Mouse (Mus musculus): Measurements from ENCODE around the gene Drg1.
"Not testable (repeated sequence)": the region's sequence is repeated elsewhere in the genome, so short reads cannot be mapped to it uniquely, and the experiment has no call there.

DNA sequence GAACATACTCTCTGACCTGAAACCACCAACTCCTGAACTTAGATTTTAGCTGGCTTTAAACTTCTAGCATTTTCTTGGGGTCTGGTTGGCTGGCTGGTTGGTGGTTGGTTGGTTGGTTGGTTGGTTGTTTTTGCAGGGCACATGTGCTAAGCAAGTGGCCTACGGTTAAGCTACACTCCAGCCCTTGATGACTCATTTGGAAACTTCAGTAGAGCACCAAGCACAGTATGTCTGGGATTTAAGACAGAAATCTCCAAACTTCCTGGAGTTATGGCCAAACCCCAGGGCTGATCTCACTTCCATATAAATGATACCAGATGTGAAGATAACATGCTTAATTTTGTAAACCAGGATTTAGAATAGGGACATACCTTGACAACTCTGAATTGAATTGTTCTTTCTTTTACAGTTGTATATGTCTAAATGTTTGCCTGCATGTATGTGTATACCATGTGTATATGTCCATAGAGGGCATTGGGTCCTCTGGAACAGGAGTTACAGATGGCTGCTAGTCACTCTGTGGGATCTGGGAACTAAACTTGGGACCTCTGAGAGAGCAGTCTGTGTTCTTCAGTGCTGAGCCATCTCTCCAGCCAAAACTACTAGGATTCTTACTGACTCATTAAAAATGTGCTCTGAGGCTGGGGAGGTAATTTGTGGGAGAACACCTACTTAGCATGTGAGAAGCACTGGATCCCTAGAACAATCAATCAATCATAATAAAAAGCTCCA lies 112.4 kb downstream of the Drg1 start:
- TF ChIP-seq CTCF (IDR thresholded peaks at IDR 0.05), result not testable (repeated sequence)
- TF ChIP-seq EP300 (IDR thresholded peaks at IDR 0.05), result peak; percentile 65
